Mouse (Mus musculus) midbrain, embryonic 16.5 days (tissue): ENCODE measurements around the gene D10Wsu102e. TPM values are rescaled to one million over a fixed set of nuclear protein-coding genes. Genes with fewer than 3 reads are reported as not detected.

ENCODE experiments used
- ATAC-seq: fragments of 200-750 bp; cut with Nextera tagmentation; 2 replicates; pipeline ENCODE4 v1.8.0; 2017; ENCODE audit warnings: moderate TSS enrichment
- H3K27ac ChIP-seq: fragments of 300-500 bp; sonication (generic); 2 replicates; pipeline ENCODE4 v1.5.1; 2014; ENCODE audit warnings: mild to moderate bottlenecking, low read length, mixed read lengths
- H3K27me3 ChIP-seq: fragments of 300-500 bp; sonication (generic); 2 replicates; pipeline ENCODE4 v1.6.1; 2014; ENCODE audit warnings: low read depth, low read length, mixed read lengths; ENCODE audit not compliant: control insufficient read depth, insufficient read depth
- H3K36me3 ChIP-seq: fragments of 300-500 bp; sonication (generic); 2 replicates; pipeline ENCODE4 v1.6.1; 2014; ENCODE audit warnings: mild to moderate bottlenecking, low read length, moderate library complexity, mixed read lengths; ENCODE audit not compliant: control insufficient read depth, insufficient read depth
- H3K4me1 ChIP-seq: fragments of 300-500 bp; sonication (generic); 2 replicates; pipeline ENCODE4 v1.6.1; 2014; ENCODE audit warnings: mild to moderate bottlenecking, low read length, mixed read lengths; ENCODE audit not compliant: control insufficient read depth, insufficient read depth
- H3K4me2 ChIP-seq: fragments of 300-500 bp; sonication (generic); 2 replicates; pipeline ENCODE4 v1.6.1; 2014; ENCODE audit warnings: mild to moderate bottlenecking, low read length, mixed read lengths
- H3K4me3 ChIP-seq: fragments of 300-500 bp; sonication (generic); 2 replicates; pipeline ENCODE4 v1.5.1; 2014; ENCODE audit warnings: low read depth, mild to moderate bottlenecking, low read length, moderate library complexity, mixed read lengths
- H3K9ac ChIP-seq: fragments of 300-500 bp; sonication (generic); 2 replicates; pipeline ENCODE4 v1.6.1; 2014; ENCODE audit warnings: low read depth, low read length, mixed read lengths
- H3K9me3 ChIP-seq: fragments of 300-500 bp; sonication (generic); replicated peaks from 2 replicates; pipeline ENCODE4 v1.6.1; 2014; ENCODE audit warnings: mild to moderate bottlenecking, low read length, mixed read lengths; ENCODE audit not compliant: control insufficient read depth, poor library complexity, severe bottlenecking
- WGBS: fragments of 180-500 bp; shearing (Covaris S2); extraction: QIAGEN DNeasy Blood & Tissue Kit; methylation state at CpG from one replicate; pipeline ENCODE4 v1.1.7; 2014; 5-methylcytosine and 5-hydroxymethylcytosine counted together
- polyA plus RNA-seq: library from polyadenylated mRNA; unstranded; fragments of >200 nt; fragmentation: Nextera tagmentation; extraction: Ambion mirVana; gene quantifications from 2 replicates; pipeline ENCODE4 v1.2.1, GENCODE M21; 2015

The D10Wsu102e gene
- polyA plus RNA-seq, 1 experiment from 2014 or later: 0.79 TPM

DNA sequence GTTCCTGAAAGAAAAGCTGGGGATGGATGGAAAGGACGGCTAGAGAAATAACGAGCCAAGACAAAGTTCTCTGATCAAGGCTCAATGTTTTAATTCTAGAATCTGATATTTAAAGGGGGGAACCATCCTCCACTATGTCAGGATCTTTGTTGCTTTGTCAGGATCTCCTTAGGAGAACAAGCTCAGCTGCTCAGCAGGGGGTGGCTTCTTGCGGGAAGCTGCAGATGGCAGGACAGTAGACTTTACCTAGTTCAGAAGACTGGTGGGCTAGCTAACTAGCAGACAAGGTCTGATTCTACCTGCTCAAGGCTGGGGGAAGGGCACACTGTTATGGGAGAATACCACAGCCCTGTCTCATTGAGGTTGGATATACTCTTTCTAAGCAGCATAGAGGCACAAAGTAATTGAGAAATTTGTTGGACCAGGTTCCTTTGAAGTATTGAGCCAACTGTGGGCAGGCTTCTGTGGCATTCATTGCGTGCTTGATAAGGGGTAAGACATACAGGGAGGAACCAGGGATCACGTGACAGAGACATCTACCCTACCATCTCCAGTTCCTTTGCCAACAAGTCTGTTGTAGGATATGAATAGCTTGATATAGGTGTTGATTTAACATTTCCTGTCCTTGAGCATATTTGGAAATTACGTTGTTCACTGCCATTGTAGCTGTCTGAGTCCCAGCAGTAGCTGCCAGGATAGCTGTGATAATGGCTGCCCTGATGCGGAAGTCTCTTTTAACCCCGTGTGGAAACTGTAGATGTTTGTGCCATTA, 17.1 kb downstream of the D10Wsu102e start:
- no peaks in the 10 kb centered on the region for H3K9me3 ChIP-seq
- H3K36me3 ChIP-seq: peaks cover 16% of the 10 kb centered on the region
- H3K27ac ChIP-seq: no peak overlapping the region
- no peak overlapping the region for H3K4me3 ChIP-seq
- no peaks in the 10 kb centered on the region for H3K4me1 ChIP-seq
- 87% methylated on average over 8 of the region's 8 CpGs for WGBS
- no peak for ATAC-seq
- H3K9ac ChIP-seq: no peak overlapping the region
- no peaks in the 10 kb centered on the region for H3K27me3 ChIP-seq
- H3K4me2 ChIP-seq: no peak overlapping the region

DNA sequence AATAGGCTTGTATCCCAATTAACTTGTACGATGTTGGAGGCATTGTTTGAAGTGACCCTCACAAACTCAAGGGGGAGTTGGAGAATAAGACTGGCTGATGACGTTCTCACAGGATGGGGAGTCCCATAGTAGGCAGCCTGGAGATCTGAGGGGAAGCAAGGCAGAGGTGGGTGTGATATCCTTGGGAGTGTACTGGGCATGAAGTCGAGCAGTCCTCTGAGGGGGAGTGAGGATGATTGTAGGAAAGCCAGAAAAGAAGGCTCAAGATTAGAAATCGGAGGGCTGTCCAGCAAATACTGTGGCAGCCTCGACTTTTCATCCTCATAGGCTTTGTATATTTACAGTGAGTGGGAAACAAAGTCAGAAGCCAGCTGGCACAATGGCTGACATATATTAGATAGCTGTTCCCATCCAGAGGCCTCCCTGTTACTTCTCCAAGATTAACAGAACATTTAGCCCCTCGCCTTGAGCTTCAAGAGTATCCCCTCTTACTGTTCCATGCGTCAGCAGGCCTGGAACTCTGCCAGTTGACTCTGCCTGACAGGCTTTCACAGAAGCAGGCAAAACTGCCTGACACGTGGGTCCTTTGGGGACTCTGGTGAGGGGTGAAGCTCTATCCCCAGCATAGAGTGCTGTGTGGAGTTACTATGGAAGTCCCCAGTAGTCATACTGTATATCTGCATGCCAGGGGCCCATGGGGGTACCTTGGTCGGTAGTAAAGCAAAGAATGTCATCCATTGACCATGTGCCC, 18.2 kb downstream of the D10Wsu102e start:
- H3K4me3 ChIP-seq: no peak overlapping the region
- no peak for ATAC-seq
- H3K9ac ChIP-seq: no peak overlapping the region
- H3K36me3 ChIP-seq: peaks cover 14% of the 10 kb centered on the region
- 80% methylated on average over 9 of the region's 9 CpGs for WGBS
- H3K27ac ChIP-seq: no peak overlapping the region
- no peak overlapping the region for H3K4me2 ChIP-seq
- no peaks in the 10 kb centered on the region for H3K9me3 ChIP-seq
- no peaks in the 10 kb centered on the region for H3K4me1 ChIP-seq
- H3K27me3 ChIP-seq: no peaks in the 10 kb centered on the region

DNA sequence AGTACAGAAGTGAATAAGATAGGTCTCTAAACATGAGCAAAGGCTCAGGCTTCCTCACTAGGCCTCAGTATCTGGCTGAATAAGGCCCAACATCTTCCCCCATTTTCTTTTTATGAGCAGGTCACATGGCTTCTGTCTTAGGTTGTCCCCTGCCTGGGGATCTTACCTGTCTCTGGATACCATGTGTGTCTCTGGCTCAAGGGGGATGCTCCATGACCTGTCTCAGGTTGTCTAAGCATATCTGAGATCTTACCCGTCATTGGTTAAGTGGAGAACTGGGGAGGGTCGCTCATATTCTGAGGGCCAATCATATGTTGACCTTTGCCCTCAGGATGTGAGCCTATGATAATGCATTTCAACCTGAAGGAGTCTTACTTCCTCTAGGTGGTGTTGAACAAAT, 20.5 kb downstream of the D10Wsu102e start:
- H3K4me3 ChIP-seq: no peak overlapping the region
- H3K27me3 ChIP-seq: no peaks in the 10 kb centered on the region
- no peaks in the 10 kb centered on the region for H3K4me1 ChIP-seq
- H3K9me3 ChIP-seq: no peaks in the 10 kb centered on the region
- no peak overlapping the region for H3K27ac ChIP-seq
- ATAC-seq: no peak
- H3K9ac ChIP-seq: no peak overlapping the region
- no peak overlapping the region for H3K4me2 ChIP-seq
- H3K36me3 ChIP-seq: peaks cover 8% of the 10 kb centered on the region; the same call in 1 of the 2 replicates
- WGBS: 97% methylated on average over 2 of the region's 2 CpGs

DNA sequence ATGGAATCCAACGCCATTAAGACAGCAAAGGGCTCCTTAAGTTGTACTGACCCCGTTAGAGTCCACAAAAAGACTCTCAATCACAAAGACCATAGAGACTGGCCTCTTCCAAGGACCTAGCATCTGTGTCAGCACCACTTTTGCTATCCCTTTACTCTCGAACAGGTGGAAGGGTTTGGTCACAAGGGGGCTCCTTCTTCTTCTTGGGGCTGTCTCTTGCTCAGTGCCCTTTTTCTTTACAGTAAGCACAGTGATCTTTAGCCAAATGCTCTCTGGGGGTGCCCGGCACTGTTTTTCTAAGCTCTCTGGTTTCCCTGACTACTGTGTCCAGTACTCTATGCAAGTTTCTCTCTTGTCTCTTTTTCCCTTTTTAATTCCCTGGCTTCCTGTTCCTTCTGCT, 22.5 kb downstream of the D10Wsu102e start:
- no peaks in the 10 kb centered on the region for H3K4me1 ChIP-seq
- peaks cover 8% of the 10 kb centered on the region; the same call in 1 of the 2 replicates for H3K36me3 ChIP-seq
- no peak overlapping the region for H3K4me3 ChIP-seq
- no peak overlapping the region for H3K4me2 ChIP-seq
- no peak overlapping the region for H3K9ac ChIP-seq
- ATAC-seq: no peak
- H3K27ac ChIP-seq: no peak overlapping the region
- no peaks in the 10 kb centered on the region for H3K9me3 ChIP-seq
- 89% methylated on average over 4 of the region's 4 CpGs for WGBS
- H3K27me3 ChIP-seq: no peaks in the 10 kb centered on the region

DNA sequence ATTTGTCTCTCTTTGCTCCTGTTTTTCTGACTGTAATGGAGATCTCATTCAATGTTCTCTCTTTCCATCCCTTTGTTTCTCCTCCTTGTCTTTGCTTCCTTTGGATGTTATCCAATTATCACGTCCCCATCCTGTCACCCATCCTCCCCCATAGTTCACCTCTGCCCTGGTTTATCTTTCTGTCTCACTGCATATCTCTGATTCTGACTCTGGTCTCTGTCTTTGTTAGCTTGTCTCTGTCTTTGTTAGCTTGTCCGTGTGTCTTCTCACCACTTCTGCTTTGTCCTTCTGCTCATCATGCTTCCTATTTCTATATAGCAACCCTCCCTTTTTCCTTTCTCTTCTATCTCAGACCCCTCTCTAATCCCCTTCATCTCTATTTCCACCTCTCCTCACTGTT, 23.0 kb downstream of the D10Wsu102e start:
- no peak for ATAC-seq
- peaks cover 8% of the 10 kb centered on the region; the same call in 1 of the 2 replicates for H3K36me3 ChIP-seq
- no peak overlapping the region for H3K27ac ChIP-seq
- 74% methylated on average over 2 of the region's 2 CpGs for WGBS
- no peaks in the 10 kb centered on the region for H3K9me3 ChIP-seq
- H3K27me3 ChIP-seq: no peaks in the 10 kb centered on the region
- no peaks in the 10 kb centered on the region for H3K4me1 ChIP-seq
- no peak overlapping the region for H3K9ac ChIP-seq
- H3K4me2 ChIP-seq: no peak overlapping the region
- H3K4me3 ChIP-seq: no peak overlapping the region

DNA sequence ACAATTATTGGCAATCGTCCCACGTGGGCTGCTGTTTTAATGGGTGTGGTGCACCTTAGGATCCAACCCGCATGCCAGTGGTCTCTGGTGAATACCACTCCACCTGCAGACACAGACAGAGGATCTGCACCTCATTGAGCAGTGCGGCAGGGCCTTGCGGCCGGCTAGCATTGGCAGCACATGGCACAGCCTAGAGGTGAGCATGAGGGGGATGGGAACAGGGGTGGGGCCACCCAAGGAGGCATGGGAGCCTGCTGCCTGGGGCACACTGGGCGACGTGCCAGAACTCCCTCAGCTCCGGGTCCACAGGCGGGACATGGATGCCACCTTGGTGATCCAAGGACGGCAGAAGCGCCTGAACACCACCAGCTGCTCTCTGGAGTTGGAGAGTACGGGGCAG, 23.8 kb downstream of the D10Wsu102e start:
- ATAC-seq: no peak
- no peaks in the 10 kb centered on the region for H3K4me1 ChIP-seq

DNA sequence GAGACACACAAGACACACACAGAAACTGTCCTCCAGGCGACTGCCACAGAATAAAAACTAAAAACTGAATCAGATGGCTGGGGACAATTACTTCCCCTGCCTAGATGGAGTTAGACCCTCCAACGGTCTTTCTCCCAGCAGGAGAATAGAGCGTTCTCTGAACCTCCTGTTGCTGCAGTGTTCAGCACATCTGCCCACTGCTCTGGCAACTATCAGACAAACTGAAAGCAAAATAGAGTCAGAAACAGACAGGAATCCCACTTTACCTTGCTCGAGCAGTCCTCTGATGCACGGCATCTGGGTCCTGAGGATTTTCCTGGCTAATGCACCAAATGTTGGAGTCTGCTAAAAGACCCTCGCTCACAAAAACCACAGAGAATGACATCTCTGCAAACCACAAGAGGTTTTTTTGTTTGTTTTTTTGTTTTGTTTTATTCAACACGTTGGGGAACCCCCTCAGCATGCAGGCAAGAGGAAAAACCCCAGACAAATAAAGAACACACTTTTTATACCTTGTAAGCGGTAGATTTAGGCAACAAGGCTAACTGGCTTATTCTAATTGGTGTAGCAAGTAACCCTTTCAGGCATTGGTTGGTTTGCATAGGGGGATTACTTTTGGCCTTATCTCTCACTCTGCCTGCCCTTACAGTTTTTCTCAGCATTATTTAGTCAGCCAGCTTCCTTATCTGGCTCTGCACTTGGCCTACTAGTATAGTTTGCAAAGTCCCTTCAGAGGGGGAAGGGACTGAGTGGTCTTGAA, 24.6 kb downstream of the D10Wsu102e start:
- Histone ChIP-seq H3K4me2 (no peak overlapping the region), H3K4me3 (no peak overlapping the region), H3K36me3 (peaks cover 7% of the 10 kb centered on the region; the same call in 1 of the 2 replicates), H3K27me3 (no peaks in the 10 kb centered on the region), H3K4me1 (no peaks in the 10 kb centered on the region), H3K9ac (no peak overlapping the region), H3K27ac (no peak overlapping the region), H3K9me3 (no peaks in the 10 kb centered on the region)
- 90% methylated on average over 8 of the region's 8 CpGs for WGBS
- ATAC-seq: no peak

More for the DNA sequence above, 23.8 kb downstream of the D10Wsu102e start:
- Histone ChIP-seq H3K36me3 (peaks cover 8% of the 10 kb centered on the region; the same call in 1 of the 2 replicates), H3K27me3 (no peaks in the 10 kb centered on the region), H3K9me3 (no peaks in the 10 kb centered on the region), H3K27ac (no peak overlapping the region), H3K4me3 (no peak overlapping the region), H3K4me2 (no peak overlapping the region), H3K9ac (no peak overlapping the region)
- WGBS: 93% methylated on average over 13 of the region's 13 CpGs

DNA sequence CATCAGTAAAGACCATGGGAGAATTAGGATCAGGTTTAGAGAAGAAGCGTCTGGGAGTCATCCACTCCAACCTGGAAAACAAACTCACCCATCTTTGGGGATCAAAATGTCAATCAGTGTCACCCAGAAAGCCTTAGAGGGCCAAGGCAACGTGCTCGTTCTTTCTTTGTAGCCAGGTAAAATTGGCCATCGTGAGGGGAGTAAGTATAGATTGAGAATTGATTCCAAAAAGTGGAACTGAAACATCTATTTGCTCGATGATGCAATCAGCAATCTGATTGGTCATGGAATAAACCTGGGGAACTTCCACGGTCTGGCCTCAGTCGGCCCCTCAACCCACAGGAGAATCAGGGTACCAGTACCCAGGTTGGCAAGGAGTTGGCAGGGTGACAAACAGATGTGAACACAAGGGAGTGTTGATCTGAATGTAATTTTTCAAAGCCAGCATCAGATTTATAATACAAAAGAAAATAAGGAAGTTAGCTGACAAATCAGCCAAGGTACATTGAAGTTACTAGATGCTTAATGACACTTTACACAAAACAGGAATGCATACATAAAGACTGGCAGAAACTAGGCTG, 25.4 kb downstream of the D10Wsu102e start:
- Histone ChIP-seq H3K4me3 (no peak overlapping the region), H3K27me3 (no peaks in the 10 kb centered on the region), H3K4me1 (no peaks in the 10 kb centered on the region), H3K27ac (no peak overlapping the region), H3K9ac (no peak overlapping the region), H3K9me3 (no peaks in the 10 kb centered on the region), H3K36me3 (peaks cover 6% of the 10 kb centered on the region; the same call in 1 of the 2 replicates), H3K4me2 (no peak overlapping the region)
- no peak for ATAC-seq
- 98% methylated on average over 7 of the region's 7 CpGs for WGBS
